Mouse (Mus musculus): Measurements from ENCODE around the gene Dynll2.

Gene Dynll2

GRCm38 (mm10) chr11:87986831-87987793 is at the start of gene Dynll2:
Gene Dynll2 (minus strand): TSS chr11:87987533.
- peak; percentile 91 to 96 for DNase-seq

GRCm38 (mm10) chr11:88036761-88037251 is 49.5 kb upstream of the Dynll2 start:
- DNase-seq, result no peak

GRCm38 (mm10) chr11:88035970-88036369 is 48.6 kb upstream of the Dynll2 start:
- no peak for DNase-seq

GRCm38 (mm10) chr11:88031753-88032152 is 44.4 kb upstream of the Dynll2 start:
- DNase-seq, result no peak

- DNase-seq, result no peak
Observed at GRCm38 (mm10) chr11:88030836-88031235, 43.5 kb upstream of the Dynll2 start.

GRCm38 (mm10) chr11:88030219-88030618 is 42.9 kb upstream of the Dynll2 start:
- DNase-seq, result peak; percentile 34 to 56

GRCm38 (mm10) chr11:88028193-88028684 is 40.9 kb upstream of the Dynll2 start:
- DNase-seq, result no peak

GRCm38 (mm10) chr11:88027391-88028035 is 40.2 kb upstream of the Dynll2 start:
- no peak for DNase-seq

GRCm38 (mm10) chr11:88023933-88024332 is 36.6 kb upstream of the Dynll2 start:
- no peak for DNase-seq

- DNase-seq, result no peak
Observed at GRCm38 (mm10) chr11:88015795-88016194, 28.5 kb upstream of the Dynll2 start.

- no peak for DNase-seq
Observed at GRCm38 (mm10) chr11:88015161-88015560, 27.8 kb upstream of the Dynll2 start.

GRCm38 (mm10) chr11:88013632-88014031 is 26.3 kb upstream of the Dynll2 start:
- DNase-seq, result no peak

GRCm38 (mm10) chr11:88012621-88013244 is 25.4 kb upstream of the Dynll2 start:
- no peak for DNase-seq

GRCm38 (mm10) chr11:88011914-88012419 is 24.6 kb upstream of the Dynll2 start:
- DNase-seq, result no peak

GRCm38 (mm10) chr11:88011208-88011913 is 24.0 kb upstream of the Dynll2 start:
- no peak for DNase-seq

GRCm38 (mm10) chr11:88009542-88010190 is 22.3 kb upstream of the Dynll2 start:
- peak; percentile 18 to 41 for DNase-seq

GRCm38 (mm10) chr11:88008641-88009040 is 21.3 kb upstream of the Dynll2 start:
- DNase-seq, result no peak

GRCm38 (mm10) chr11:88004123-88004522 is 16.8 kb upstream of the Dynll2 start:
- no peak for DNase-seq

GRCm38 (mm10) chr11:88002738-88003137 is 15.4 kb upstream of the Dynll2 start:
- DNase-seq, result no peak

- DNase-seq, result no peak
Observed at GRCm38 (mm10) chr11:87999751-88000150, 12.4 kb upstream of the Dynll2 start.

- no peak for DNase-seq
Observed at GRCm38 (mm10) chr11:87991806-87992205, 4.5 kb upstream of the Dynll2 start.

- no peak for DNase-seq
Observed at GRCm38 (mm10) chr11:87987861-87988260, 528 bp upstream of the Dynll2 start.
